Mouse (Mus musculus) stomach, postnatal 0 days (tissue): ENCODE measurements at regions not wholly inside any gene's neighbourhood (a gene's known extent, or its start where the extent isn't known, plus 50 kb on each side); places are given as distances from the start of the nearest gene placed in this dataset.

ENCODE experiments used
- ATAC-seq: fragments of 200-750 bp; cut with Nextera tagmentation; 2 replicates; pipeline ENCODE4 v1.8.0; 2017; ENCODE audit not compliant: low FRiP score, low TSS enrichment
- DNase-seq: peaks from one replicate; pipeline ENCODE4 v3.0.0-alpha.2; 2016; ENCODE audit warnings: low spot score
- H3K27ac ChIP-seq: fragments of 300-500 bp; sonication (generic); replicated peaks from 2 replicates; pipeline ENCODE4 v1.5.1; 2014; ENCODE audit warnings: mild to moderate bottlenecking, control low read depth
- H3K27me3 ChIP-seq: fragments of 300-500 bp; sonication (generic); 2 replicates; pipeline ENCODE4 v1.6.1; 2014; ENCODE audit warnings: low read length; ENCODE audit not compliant: control insufficient read depth, insufficient read depth
- H3K36me3 ChIP-seq: fragments of 300-500 bp; sonication (generic); 2 replicates; pipeline ENCODE4 v1.6.1; 2014; ENCODE audit warnings: low read length, mixed read lengths; ENCODE audit not compliant: control insufficient read depth, insufficient read depth
- H3K4me1 ChIP-seq: fragments of 300-500 bp; sonication (generic); replicated peaks from 2 replicates; pipeline ENCODE4 v1.6.1; 2014; ENCODE audit warnings: antibody characterized with exemption; ENCODE audit not compliant: control insufficient read depth, insufficient read depth
- H3K4me2 ChIP-seq: fragments of 300-500 bp; sonication (generic); replicated peaks from 2 replicates; pipeline ENCODE4 v1.6.1; 2014; ENCODE audit warnings: low read depth, mild to moderate bottlenecking, control low read depth, moderate library complexity
- H3K4me3 ChIP-seq: fragments of 300-500 bp; sonication (generic); 2 replicates; pipeline ENCODE4 v1.5.1; 2014; ENCODE audit warnings: low read depth, low read length, control low read depth
- H3K9ac ChIP-seq: fragments of 300-500 bp; sonication (generic); 2 replicates; pipeline ENCODE4 v1.6.1; 2014; ENCODE audit warnings: mild to moderate bottlenecking, low read length, control low read depth, mixed read lengths
- H3K9me3 ChIP-seq: fragments of 300-500 bp; sonication (generic); 2 replicates; pipeline ENCODE4 v1.6.1; 2016; ENCODE audit warnings: low read length; ENCODE audit not compliant: control insufficient read depth
- CTCF ChIP-seq: IDR thresholded peaks from 2 replicates; pipeline ENCODE4 v1.5.1; 2016; ENCODE audit warnings: antibody characterized with exemption, low read depth, mild to moderate bottlenecking, moderate library complexity
- EP300 ChIP-seq: optimal IDR thresholded peaks from 2 replicates; pipeline ENCODE3; 2016; ENCODE audit warnings: antibody characterized with exemption
- WGBS: fragments of 180-500 bp; shearing (Covaris S2); extraction: QIAGEN DNeasy Blood & Tissue Kit; methylation state at CpG from one replicate; pipeline ENCODE4 v1.1.7; 2014; 5-methylcytosine and 5-hydroxymethylcytosine counted together

DNA sequence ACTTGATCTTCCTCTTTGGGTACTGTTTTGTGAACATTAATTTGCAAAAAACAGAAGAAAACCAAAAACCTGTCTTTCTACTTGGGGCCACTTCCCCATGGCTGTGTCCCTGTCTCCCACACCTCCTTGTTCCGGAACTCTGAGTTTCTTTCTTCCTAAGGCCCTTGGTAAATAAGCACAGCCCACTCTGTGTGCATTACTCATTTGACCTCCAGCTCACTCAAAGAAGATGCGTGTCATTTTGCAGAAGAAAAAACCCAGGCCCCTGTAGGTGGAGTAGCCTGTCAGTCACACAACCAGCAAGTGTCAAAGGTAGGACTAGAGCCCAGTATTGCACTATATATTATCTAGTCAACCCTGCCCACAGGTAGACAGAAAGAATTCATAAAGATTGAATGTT lies 915.1 kb upstream of the Lrrc6 start:
- TF ChIP-seq CTCF = no peak
- TF ChIP-seq EP300 = no peak
- H3K27ac ChIP-seq = no peak overlapping the region
- no peaks in the 10 kb centered on the region for H3K36me3 ChIP-seq
- H3K27me3 ChIP-seq = no peaks in the 10 kb centered on the region
- H3K9me3 ChIP-seq = no peaks in the 10 kb centered on the region
- no peak overlapping the region for H3K4me3 ChIP-seq
- H3K4me1 ChIP-seq = no peaks in the 10 kb centered on the region
- peak; percentile 15 for DNase-seq
- 43% methylated on average over 2 of the region's 2 CpGs for WGBS
- peak; percentile 67; the same call in 1 of the 2 replicates for ATAC-seq
- H3K9ac ChIP-seq = no peak overlapping the region
- H3K4me2 ChIP-seq = no peak overlapping the region

DNA sequence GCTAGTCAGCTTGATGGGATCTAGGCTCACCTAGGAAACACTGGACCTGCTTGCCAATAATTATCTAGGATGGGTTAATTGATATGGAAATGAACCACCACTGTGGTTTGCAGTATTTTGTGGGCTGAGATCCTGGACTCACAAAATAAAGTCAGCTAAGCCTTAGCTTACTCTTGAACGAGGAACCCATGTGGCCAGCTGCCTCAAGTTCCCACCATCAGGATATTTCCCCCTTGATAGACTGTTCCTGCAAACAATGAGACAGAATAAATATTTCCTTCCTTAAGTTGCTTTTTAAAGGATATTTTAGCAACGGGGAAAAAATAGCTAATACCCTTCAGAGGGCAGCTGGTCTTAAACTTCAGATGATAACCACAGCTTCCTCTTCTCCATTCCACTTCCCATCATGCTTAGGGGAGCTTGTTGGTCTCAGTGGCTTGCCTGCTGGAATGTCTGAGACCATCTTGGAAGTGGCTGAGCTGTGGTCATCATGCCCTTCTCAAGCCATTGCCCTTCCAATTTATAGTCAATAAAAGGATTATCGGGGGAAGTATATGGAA lies 913.7 kb upstream of the Lrrc6 start:
- DNase-seq = no peak
- WGBS = 67% methylated on average over 3 of the region's 3 CpGs
- no peak for ATAC-seq
- Histone ChIP-seq H3K9ac (no peak overlapping the region), H3K27me3 (no peaks in the 10 kb centered on the region), H3K36me3 (no peaks in the 10 kb centered on the region), H3K9me3 (no peaks in the 10 kb centered on the region), H3K27ac (no peak overlapping the region), H3K4me1 (no peaks in the 10 kb centered on the region), H3K4me2 (no peak overlapping the region), H3K4me3 (no peak overlapping the region)
- no peak for TF ChIP-seq CTCF
- TF ChIP-seq EP300 = no peak

DNA sequence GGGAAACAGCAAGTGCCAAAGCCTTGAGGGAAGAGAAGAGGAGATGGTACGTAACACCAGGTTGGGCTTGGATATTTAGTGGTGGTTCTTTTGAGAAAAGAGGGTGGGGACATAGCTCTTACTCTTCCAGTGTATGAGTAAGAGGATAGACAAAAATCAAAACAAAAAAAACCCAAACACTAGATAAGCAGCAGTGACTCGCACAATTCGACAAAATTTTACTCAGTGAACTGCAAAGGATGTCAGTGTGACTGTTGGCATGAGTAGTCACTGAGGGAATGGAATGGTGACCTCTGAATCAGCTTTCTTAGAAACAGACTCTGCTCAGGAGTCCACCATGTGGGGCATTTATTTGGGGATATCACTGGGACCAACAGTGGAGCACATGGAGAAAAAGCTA lies 912.9 kb upstream of the Lrrc6 start:
- ATAC-seq = no peak
- no peak for TF ChIP-seq CTCF
- TF ChIP-seq EP300 = no peak
- H3K4me3 ChIP-seq = no peak overlapping the region
- H3K27ac ChIP-seq = no peak overlapping the region
- 73% methylated on average over 3 of the region's 3 CpGs for WGBS
- H3K9ac ChIP-seq = no peak overlapping the region
- H3K4me2 ChIP-seq = no peak overlapping the region
- no peaks in the 10 kb centered on the region for H3K36me3 ChIP-seq
- DNase-seq = no peak
- no peaks in the 10 kb centered on the region for H3K9me3 ChIP-seq
- H3K4me1 ChIP-seq = no peaks in the 10 kb centered on the region
- no peaks in the 10 kb centered on the region for H3K27me3 ChIP-seq

DNA sequence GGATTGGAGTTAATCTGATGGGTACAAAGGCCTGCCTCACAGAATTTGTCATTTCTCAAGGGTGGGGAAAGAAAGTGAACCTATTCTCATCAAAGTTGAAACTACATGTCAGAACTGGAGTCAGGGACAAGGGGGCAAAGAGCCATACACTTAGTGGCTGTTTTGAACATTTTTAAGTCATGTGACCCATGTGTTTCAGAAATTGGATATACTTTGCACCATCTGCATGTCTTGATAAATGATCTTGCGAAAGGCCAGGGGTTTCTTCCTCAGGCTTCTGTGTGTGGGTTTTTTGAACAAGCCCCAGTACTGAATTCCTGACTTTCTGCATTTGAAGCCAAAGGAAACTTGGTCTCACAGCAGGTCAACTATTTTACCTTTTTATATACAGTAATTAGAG lies 911.7 kb upstream of the Lrrc6 start:
- TF ChIP-seq CTCF = no peak
- WGBS = 85% methylated on average over 1 of the region's 1 CpGs
- H3K4me1 ChIP-seq = no peaks in the 10 kb centered on the region
- H3K9ac ChIP-seq = no peak overlapping the region
- H3K27me3 ChIP-seq = no peaks in the 10 kb centered on the region
- DNase-seq (no peak), ATAC-seq (no peak)
- no peak overlapping the region for H3K4me2 ChIP-seq
- no peak overlapping the region for H3K4me3 ChIP-seq
- no peak overlapping the region for H3K27ac ChIP-seq
- no peaks in the 10 kb centered on the region for H3K9me3 ChIP-seq
- no peaks in the 10 kb centered on the region for H3K36me3 ChIP-seq

DNA sequence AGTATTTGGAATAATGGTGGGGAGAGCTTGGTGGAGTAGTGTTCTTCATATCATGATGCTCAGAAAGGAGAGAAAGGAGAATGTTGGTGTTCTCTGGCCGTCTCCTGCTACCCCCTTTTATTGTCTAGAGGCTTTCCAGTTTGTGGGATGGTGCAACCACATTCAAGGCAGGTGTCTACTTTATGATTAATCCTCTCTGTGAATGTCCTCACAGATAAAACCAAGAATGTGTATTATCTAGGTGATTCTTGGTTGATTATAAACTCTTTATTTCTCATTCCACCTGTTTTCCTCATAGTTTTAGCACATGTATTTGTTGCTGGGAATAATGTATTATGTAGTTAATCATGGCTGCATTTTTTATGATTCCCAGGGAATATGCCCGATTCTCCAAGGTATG lies 910.9 kb upstream of the Lrrc6 start:
- no peak for TF ChIP-seq CTCF
- TF ChIP-seq EP300 = no peak
- no peak overlapping the region for H3K27ac ChIP-seq
- no peak overlapping the region for H3K4me2 ChIP-seq
- H3K27me3 ChIP-seq = no peaks in the 10 kb centered on the region
- H3K4me1 ChIP-seq = no peaks in the 10 kb centered on the region
- H3K9ac ChIP-seq = no peak overlapping the region
- 90% methylated on average over 2 of the region's 2 CpGs for whole genome bisulfite sequencing
- H3K9me3 ChIP-seq = no peaks in the 10 kb centered on the region
- no peak overlapping the region for H3K4me3 ChIP-seq
- no peak for ATAC-seq
- H3K36me3 ChIP-seq = no peaks in the 10 kb centered on the region
- no peak for DNase-seq

DNA sequence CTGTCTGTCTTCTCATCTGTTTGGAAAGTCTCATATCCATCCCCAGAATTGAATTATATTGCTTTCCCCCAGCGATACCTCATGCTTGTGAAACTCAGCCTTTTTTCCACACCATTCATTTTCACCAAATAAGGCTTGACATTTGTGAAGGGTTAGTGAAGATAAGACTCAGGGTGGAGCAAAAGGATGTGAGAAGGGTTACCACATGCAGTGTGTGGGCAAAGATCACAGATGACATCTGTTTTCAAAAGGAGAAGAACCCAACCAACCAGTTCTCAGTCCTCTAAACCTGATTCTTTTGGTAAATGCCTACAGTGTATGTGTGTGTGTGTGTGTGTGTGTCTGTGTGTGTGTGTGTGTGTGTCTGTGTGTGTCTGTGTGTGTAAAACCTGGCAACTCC lies 909.3 kb upstream of the Lrrc6 start:
- Histone ChIP-seq H3K27me3 (no peaks in the 10 kb centered on the region), H3K9me3 (no peaks in the 10 kb centered on the region), H3K9ac (no peak overlapping the region), H3K4me1 (no peaks in the 10 kb centered on the region), H3K4me2 (no peak overlapping the region), H3K4me3 (no peak overlapping the region), H3K27ac (no peak overlapping the region), H3K36me3 (no peaks in the 10 kb centered on the region)
- 76% methylated on average over 1 of the region's 1 CpGs for WGBS
- DNase-seq (no peak), ATAC-seq (no peak)
- TF ChIP-seq CTCF = no peak
- TF ChIP-seq EP300 = no peak
